Mouse (Mus musculus) kidney, adult 2 months (tissue): ENCODE measurements around the gene Serpine1.

Experiments used
- CTCF ChIP-seq: fragments of 200-500 bp; conservative IDR thresholded peaks from 2 replicates; pipeline ENCODE4 v1.5.1; 2011; ENCODE audit warnings: low read depth, mild to moderate bottlenecking, control low read depth, low read length, moderate library complexity, mixed read lengths; ENCODE audit not compliant: insufficient read depth, insufficient read length
- POLR2A ChIP-seq: fragments of 200-500 bp; IDR thresholded peaks from one replicate; pipeline ENCODE4 v1.6.1; 2011; ENCODE audit warnings: low read depth, low read length, control low read depth

- TF ChIP-seq POLR2A, result no peak
- TF ChIP-seq CTCF, result no peak
Measured at GRCm38 (mm10) chr5:137079849-137080248, 7.8 kb upstream of the Serpine1 start.
